Mouse (Mus musculus) left cerebral cortex, adult 2 months (tissue): ENCODE results near the gene Iqub. TPM values are rescaled to one million over a fixed set of nuclear protein-coding genes. Genes with fewer than 3 reads are reported as not detected.
A peak's percentile ranks its signal among the peaks of the same experiment; 100 is the strongest.

Experiments used
- DNase-seq, 2 experiments: peaks; one replicate each; pipeline ENCODE4 v3.0.0; 2021 to 2022; ENCODE audit warnings: low spot score in 2 of 2, mixed read lengths in 1 of 2; ENCODE audit errors: extremely low spot score in 1 of 2
- H3K27ac ChIP-seq: fragments of 200-600 bp; 2 replicates; pipeline ENCODE4 v1.8.1; 2022
- H3K4me3 ChIP-seq: fragments of 200-600 bp; 2 replicates; pipeline ENCODE4 v1.8.1; 2022
- CTCF ChIP-seq: fragments of 200-600 bp; IDR thresholded peaks from 2 replicates; pipeline ENCODE4 v1.8.1; 2022; ENCODE audit warnings: antibody characterized with exemption, mild to moderate bottlenecking, moderate library complexity
- intact Hi-C: fragments of 180-260 bp; cut with DNase I; formaldehyde crosslinking; loops from one replicate; pipeline ENCODE4 v1.15.1; 2025
- long read RNA-seq, 2 experiments: library from polyadenylated mRNA; stranded (forward); transcript quantifications; one replicate each; pipeline ENCODE4 v2.0.0; 2021; ENCODE audit warnings: borderline mapping rate in 2 of 2
- total RNA-seq, 2 experiments: library from RNA; stranded (reverse); gene quantifications; 2 replicates each; pipeline ENCODE4 v1.2.3; 2021

The Iqub gene
- total RNA-seq: 1 to 10 TPM; 2.4 to 2.8 TPM
- long read RNA-seq, experiment 1, partial matches to known transcripts: 0 of 3 reads
- long read RNA-seq, experiment 1, other reads (novel, unspliced or antisense): 1 of 3 reads
- long read RNA-seq, experiment 2: 0 reads

DNA sequence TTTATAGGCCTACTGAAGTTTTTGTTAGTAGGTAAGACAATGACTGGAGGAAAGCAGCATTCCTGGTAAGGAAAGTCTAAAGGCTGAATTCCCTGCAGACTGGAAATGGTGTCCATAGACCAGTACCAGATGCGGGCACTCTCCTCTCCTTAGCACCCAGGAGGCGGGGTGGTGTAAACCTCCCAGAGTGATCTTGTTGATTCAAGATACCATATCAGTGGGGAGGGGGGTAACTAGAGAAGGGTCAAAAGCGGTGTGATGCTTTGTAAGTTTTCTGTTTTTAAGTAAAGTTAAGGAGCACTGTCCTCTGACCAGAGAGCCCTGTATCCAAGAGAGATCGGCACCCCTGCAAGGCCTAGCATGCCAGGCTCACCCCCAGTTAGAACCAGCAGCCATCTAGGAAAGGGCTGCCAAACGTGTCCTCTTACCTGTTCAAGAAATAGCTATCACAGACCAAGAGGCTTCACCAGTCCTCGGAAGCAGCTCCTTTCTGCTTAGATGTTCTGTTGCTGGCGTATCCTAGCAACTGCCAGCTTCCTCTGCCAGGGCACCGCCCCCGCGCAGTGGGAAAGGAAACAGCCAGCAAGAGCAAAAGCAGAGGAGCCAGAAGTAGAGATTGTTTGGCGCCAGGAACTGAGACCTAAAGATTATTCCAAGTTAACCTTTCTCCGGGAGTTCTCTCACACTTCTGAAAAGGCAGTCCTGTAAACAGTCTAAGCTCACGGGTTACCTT is at the start of gene Iqub:
Gene Iqub, minus strand, starts transcription at position 516 of the 733 bp plus-strand sequence.
- peak within 1 kb of the TSS; percentile 22 for H3K4me3 ChIP-seq
- TF ChIP-seq CTCF: no peak; the same call in 1 of the 2 replicates
- H3K27ac ChIP-seq: peak within 1 kb of the TSS; percentile 80
- intact Hi-C loops: loop anchor here (10.0 kb wide), 1 partner anchor 1020 kb away; no protein-coding TSS in a partner anchor
- peak; percentile 84 to 87 for DNase-seq

DNA sequence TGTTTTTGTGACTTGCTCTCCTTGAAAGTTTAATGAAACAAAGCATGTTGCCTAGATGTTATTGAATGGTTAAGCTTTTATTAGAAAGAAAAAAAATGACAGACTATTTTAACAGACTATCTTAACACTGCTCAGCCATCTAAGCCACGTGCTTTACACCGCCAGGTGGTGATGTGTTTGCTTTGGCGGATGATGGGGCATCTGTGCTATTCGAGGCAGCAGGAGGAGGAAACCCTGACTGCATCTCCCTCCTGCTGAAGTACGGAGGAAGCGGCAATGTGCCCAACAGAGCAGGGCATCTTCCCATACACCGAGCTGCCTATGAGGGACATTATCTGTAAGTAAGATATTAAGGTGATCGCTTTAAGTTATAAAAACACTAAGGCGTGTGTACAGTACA is 49.2 kb upstream of the Iqub start:
- peak in 1 of 2 experiments; percentile 23 for DNase-seq
- H3K4me3 ChIP-seq: no peak overlapping the region
- no peak; the same call in 1 of the 2 replicates for TF ChIP-seq CTCF
- intact Hi-C loops: no loop called here
- H3K27ac ChIP-seq: no peak overlapping the region

DNA sequence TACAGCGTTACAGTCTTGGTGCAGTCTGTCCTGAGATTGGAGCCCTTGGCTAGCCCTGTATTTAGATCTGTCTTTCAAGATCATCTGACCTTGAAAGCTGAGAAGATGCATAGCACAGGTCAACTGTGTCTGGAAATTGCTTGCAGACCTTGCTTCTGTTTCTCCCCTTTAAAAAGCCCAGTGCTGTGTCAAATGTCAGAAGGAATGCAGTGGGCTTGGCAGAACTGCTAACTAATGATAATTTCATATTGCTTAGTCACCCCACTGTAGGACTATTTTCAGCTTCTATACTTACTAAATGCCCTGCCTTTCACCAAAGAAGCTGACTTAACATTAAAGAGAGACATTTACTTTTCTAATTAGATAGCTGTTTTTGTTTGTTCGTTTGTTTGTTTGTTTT is 40.6 kb upstream of the Iqub start:
- Histone ChIP-seq H3K27ac (no peak overlapping the region), H3K4me3 (no peak overlapping the region)
- no peak for DNase-seq
- TF ChIP-seq CTCF: no peak
- intact Hi-C loops: no loop called here

DNA sequence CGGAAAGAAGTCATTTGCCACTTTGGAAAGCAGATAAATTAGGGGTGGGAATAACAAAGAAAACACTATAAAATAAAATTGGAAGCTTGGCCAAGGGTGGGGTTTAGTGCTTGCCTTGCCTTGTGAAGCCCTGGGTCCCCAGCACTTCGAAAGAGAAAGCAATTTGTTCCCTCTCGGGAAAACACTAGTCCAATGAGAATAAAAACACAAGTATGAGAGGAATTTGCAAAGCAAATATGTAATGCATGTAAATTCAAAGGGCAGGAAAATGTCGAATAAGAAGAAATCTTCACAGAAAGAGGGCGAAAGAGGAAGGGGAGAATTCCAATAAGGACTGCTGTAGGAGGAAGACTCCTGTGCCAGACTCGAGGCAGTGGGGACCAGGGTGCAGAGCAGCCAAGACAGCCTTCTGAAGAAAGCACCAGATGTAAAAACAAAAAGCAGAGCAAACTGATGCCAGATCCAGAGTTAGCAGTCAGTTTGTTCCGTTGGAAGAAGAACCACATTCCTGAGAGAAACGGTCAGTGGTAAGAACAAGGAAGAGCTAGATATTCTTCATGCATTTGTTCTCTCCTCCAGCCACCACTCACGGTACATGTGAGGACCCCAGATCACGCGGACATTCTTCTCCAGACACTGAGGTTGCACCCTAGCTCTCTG is 39.7 kb upstream of the Iqub start:
- intact Hi-C loops: no loop called here
- H3K4me3 ChIP-seq: no peak overlapping the region
- no peak overlapping the region; the same call in 1 of the 2 replicates for H3K27ac ChIP-seq
- no peak for DNase-seq
- TF ChIP-seq CTCF: no peak

DNA sequence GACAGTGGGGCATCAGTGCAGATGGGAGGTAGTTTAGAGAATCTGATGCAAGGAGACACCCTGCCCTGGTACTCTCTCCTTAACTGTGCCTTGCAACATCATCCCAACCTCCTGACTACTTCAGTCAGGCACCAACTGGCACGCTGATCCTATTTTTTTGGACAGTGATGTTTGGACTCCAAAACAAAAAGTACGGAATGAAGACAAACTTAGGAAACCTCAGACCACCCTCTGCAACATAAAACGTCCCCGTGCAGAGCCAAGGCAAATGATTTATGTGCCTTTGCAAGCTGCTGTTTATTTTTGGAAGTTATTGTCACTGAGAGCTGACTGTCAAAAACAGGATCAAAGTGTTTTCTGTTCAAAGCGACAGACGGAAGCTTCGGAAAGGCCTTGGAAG is 37.2 kb upstream of the Iqub start:
- H3K27ac ChIP-seq: no peak overlapping the region; the same call in 1 of the 2 replicates
- intact Hi-C loops: no loop called here
- no peak for DNase-seq
- no peak for TF ChIP-seq CTCF
- no peak overlapping the region for H3K4me3 ChIP-seq

DNA sequence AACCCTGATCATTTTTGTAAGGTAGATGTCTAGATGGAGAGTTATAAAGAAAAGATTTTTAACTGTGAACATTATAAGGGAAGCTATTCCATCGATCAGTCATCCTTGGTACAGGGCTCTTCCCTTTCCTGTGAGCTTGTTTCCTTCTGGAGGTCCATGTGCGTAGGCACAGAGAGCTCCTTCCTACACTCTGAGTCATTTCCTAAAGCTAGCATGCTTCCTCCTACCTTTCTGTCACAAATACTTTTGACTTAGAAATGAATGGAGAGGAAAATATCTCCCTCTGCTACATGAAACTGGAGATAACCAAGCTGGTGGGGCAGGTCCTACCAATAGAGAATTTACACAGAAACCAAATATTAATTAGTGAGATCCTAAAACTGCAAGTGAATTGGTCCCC is 34.9 kb upstream of the Iqub start:
- no peak for DNase-seq
- Histone ChIP-seq H3K27ac (peak overlapping the region; percentile 44; the same call in 1 of the 2 replicates), H3K4me3 (no peak overlapping the region)
- TF ChIP-seq CTCF: no peak
- intact Hi-C loops: loop anchor here (2.0 kb wide), 1 partner anchor 63 kb away; no protein-coding TSS in a partner anchor

DNA sequence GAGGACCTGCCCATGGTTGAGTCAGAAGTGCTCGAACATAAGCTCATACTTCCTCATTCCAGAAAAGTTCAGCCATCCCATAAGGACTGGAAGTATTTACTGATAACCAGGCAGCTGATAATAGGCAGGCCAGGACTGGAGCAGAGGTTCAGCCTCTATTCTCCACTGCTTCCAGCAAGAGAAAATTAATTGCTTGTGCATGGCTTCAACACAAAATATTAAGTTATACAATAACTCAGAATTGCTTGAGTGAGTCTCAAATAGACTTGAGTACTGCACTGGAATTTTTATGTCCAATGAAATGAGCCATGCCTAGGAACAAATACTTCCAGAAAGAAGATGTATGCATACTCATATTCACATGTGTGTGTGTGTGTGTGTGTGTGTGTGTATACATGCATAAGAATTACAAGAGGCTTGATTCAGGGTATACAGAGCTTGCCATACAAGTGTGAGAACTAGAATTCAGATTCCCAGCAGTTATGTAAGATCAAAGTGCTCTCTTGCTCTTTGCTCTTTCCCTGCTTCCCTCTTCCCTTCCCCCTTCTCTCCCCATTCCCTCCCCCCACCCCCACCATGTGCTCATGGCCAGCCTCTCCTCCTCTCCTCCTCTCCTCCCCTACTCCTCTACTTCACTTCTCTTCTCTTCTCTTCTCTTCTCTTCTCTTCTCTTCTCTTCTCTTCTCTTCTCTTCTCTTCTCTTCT is 32.0 kb upstream of the Iqub start:
- no peak for TF ChIP-seq CTCF
- intact Hi-C loops: no loop called here
- Histone ChIP-seq H3K27ac (no peak overlapping the region), H3K4me3 (no peak overlapping the region)
- no peak for DNase-seq

DNA sequence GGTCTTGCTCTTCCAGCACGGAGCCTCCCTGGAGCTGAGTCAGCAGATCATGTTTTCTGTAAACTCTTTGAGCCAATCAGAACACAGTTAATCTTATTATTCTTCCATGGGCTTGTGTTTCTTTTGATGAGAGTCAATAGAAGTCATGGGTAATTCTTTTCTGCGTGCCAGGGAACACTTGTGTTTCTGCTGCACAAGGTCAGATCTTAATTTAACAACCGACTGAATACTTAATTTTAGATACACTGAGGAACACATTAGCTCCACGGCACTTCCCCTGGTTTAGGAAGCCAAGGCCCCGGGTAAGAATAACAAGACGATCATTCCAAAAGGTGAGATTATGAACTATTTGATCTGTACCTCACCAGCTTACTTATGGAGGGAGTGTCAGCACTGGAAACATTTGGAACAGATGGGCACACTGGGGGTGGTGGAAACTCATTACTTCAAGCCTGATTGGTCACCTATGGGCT is 28.3 kb upstream of the Iqub start:
- no peak for TF ChIP-seq CTCF
- no peak overlapping the region for H3K27ac ChIP-seq
- intact Hi-C loops: no loop called here
- no peak overlapping the region for H3K4me3 ChIP-seq
- no peak for DNase-seq

DNA sequence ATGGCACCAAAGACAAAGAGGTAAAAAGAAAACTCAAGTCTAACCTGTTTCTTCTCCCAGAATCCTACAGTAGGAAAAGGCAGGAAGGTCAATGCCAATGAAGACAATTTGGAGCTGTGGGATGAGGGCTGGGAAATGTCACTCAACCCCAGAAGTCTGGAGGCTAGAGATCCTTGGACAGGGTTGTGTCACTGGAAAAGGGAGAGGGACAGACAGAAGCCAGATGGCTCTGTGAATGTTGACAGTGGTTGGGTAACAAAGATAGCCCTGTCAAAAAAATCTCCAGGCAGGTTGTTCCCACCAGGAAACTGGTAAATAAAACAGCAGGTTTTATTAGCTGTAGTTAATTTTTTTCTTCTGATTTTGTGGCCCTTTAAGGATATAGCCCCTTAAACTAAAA is 27.5 kb upstream of the Iqub start:
- no peak overlapping the region for H3K4me3 ChIP-seq
- no peak for TF ChIP-seq CTCF
- intact Hi-C loops: no loop called here
- no peak overlapping the region for H3K27ac ChIP-seq
- no peak for DNase-seq

DNA sequence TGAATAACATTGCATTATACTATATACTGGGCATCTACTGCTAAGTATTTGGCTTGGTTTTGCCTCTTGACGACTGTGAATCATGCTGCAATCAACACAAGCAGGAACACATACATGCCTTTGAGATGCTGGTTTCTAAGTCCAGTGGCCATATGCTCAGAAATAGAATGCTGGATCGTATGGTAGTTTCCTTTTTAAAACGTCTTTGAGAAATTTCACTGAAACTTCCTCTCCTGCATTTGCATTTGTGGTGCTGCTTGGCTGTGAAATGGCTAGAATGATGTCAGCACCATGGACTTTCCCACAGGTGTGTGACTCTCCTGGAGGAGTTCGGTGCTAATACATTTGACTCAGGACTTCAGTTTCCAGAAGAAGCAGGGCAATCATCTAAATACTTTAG is 25.2 kb upstream of the Iqub start:
- intact Hi-C loops: no loop called here
- no peak for DNase-seq

DNA sequence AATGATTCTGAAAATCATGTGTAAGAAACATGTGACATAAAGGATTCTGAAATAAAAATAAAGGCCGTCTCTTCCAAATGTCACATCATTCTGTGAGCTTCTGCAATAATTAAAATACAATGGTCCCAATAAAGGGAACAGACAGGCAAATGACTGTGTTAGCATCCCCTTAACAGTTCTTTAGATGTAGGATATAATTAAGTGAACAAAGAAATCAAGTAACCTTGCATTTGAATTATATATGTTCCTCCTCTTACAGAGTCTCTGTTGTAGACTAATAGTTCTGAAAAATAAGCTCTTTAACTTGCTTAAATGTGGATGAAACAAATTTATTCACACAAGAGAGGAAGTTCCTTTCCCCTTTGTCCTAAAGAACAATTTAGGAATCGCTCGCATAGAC is 23.6 kb upstream of the Iqub start:
- H3K4me3 ChIP-seq: no peak overlapping the region
- DNase-seq: no peak
- intact Hi-C loops: no loop called here
- no peak overlapping the region for H3K27ac ChIP-seq
- no peak for TF ChIP-seq CTCF

More for the DNA sequence above, 25.2 kb upstream of the Iqub start:
- no peak for TF ChIP-seq CTCF
- no peak overlapping the region for H3K4me3 ChIP-seq
- no peak overlapping the region for H3K27ac ChIP-seq

DNA sequence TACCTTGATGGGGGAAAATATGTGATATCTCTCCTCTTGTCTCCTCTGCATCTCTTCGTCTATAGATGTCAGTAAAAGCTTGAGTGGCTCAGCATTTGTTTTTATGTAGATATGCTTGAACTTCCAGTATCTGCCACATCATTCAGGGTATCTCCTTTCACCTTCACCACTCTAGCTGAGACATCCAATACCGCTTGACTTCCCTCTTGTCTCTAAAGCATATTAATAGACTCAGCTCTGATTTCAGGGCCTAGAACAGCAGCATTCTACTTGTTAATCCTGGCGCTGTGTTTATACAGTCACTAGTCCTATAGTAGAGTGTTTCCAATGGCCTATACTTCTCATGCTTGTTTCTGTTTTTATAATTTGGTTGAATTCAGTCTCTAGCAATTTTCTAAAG is 17.9 kb upstream of the Iqub start:
- no peak for DNase-seq
- no peak for TF ChIP-seq CTCF
- H3K4me3 ChIP-seq: no peak overlapping the region
- intact Hi-C loops: no loop called here
- H3K27ac ChIP-seq: no peak overlapping the region
